Mouse (Mus musculus) embryonic facial prominence, embryonic 10.5 days (tissue): Measurements from ENCODE around the gene Pts. TPM values are rescaled to one million over a fixed set of nuclear protein-coding genes. Genes with fewer than 3 reads are reported as not detected.

Experiments
- DNase-seq: peaks from one replicate; pipeline ENCODE4 v3.0.0-alpha.2; 2017; ENCODE audit warnings: low spot score
- H3K27ac ChIP-seq: fragments of 300-500 bp; sonication (generic); replicated peaks from 2 replicates; pipeline ENCODE4 v1.5.1; 2016; ENCODE audit warnings: mild to moderate bottlenecking
- H3K27me3 ChIP-seq: fragments of 300-500 bp; sonication (generic); replicated peaks from 2 replicates; pipeline ENCODE4 v1.6.1; 2016; ENCODE audit warnings: low read depth, mild to moderate bottlenecking; ENCODE audit not compliant: poor library complexity, severe bottlenecking
- H3K36me3 ChIP-seq: fragments of 300-500 bp; sonication (generic); replicated peaks from 2 replicates; pipeline ENCODE4 v1.6.1; 2016; ENCODE audit warnings: mild to moderate bottlenecking, moderate library complexity
- H3K4me1 ChIP-seq: fragments of 300-500 bp; sonication (generic); 2 replicates; pipeline ENCODE4 v1.6.1; 2016
- H3K4me3 ChIP-seq: fragments of 300-500 bp; sonication (generic); 2 replicates; pipeline ENCODE4 v1.5.1; 2016; ENCODE audit warnings: mild to moderate bottlenecking, moderate library complexity
- H3K9me3 ChIP-seq: fragments of 300-500 bp; sonication (generic); 2 replicates; pipeline ENCODE4 v1.6.1; 2016; ENCODE audit warnings: mild to moderate bottlenecking
- WGBS: fragments of 180-500 bp; shearing (Covaris S2); methylation state at CpG from one replicate; pipeline ENCODE4 v1.1.7; 2016; 5-methylcytosine and 5-hydroxymethylcytosine counted together
- polyA plus RNA-seq: library from polyadenylated mRNA; unstranded; fragments of >200 nt; fragmentation: Nextera tagmentation; extraction: Ambion mirVana; gene quantifications from 2 replicates; pipeline ENCODE4 v1.2.1, GENCODE M21; 2016

The Pts gene
- 62.5 and 68.9 TPM in 2 replicates for polyA plus RNA-seq

GRCm38 (mm10) chr9:50528293-50528892, at the start of gene Pts:
Gene Pts (minus strand): TSS chr9:50528724.
- Histone ChIP-seq H3K4me1 (peaks cover 7% of the 10 kb centered on the region), H3K27ac (peak within 1 kb of the TSS; percentile 88), H3K36me3 (0 out of 2 replicates have a peak, but pooled peaks cover 2% of the 10 kb centered on the region), H3K27me3 (no peaks in the 10 kb centered on the region), H3K9me3 (no peaks in the 10 kb centered on the region), H3K4me3 (peak within 1 kb of the TSS; percentile 82)
- peak; percentile 98 for DNase-seq
- WGBS, result under 1% methylated on average over 54 of the region's 54 CpGs

- Histone ChIP-seq H3K9me3 (no peaks in the 10 kb centered on the region), H3K27ac (no peak overlapping the region), H3K4me3 (no peak overlapping the region), H3K27me3 (no peaks in the 10 kb centered on the region), H3K36me3 (no peaks in the 10 kb centered on the region), H3K4me1 (no peaks in the 10 kb centered on the region)
- WGBS, result 81% methylated on average over 10 of the region's 10 CpGs
- no peak for DNase-seq
These were observed 41.3 kb upstream of the Pts start for GRCm38 (mm10) chr9:50569599-50570525.

- no peaks in the 10 kb centered on the region for H3K36me3 ChIP-seq
- no peak for DNase-seq
- H3K27ac ChIP-seq, result no peak overlapping the region
- no peaks in the 10 kb centered on the region for H3K9me3 ChIP-seq
- H3K4me3 ChIP-seq, result no peak overlapping the region
- H3K4me1 ChIP-seq, result no peaks in the 10 kb centered on the region
- no peaks in the 10 kb centered on the region for H3K27me3 ChIP-seq
- WGBS, result 84% methylated on average over 2 of the region's 2 CpGs
These were observed 39.4 kb upstream of the Pts start for GRCm38 (mm10) chr9:50567881-50568280.

GRCm38 (mm10) chr9:50567372-50567771, 38.8 kb upstream of the Pts start:
- Histone ChIP-seq H3K4me3 (no peak overlapping the region), H3K27me3 (no peaks in the 10 kb centered on the region), H3K27ac (no peak overlapping the region), H3K4me1 (no peaks in the 10 kb centered on the region), H3K36me3 (no peaks in the 10 kb centered on the region), H3K9me3 (no peaks in the 10 kb centered on the region)
- 87% methylated on average over 4 of the region's 4 CpGs for WGBS
- DNase-seq, result no peak

- no peaks in the 10 kb centered on the region for H3K4me1 ChIP-seq
- WGBS, result 83% methylated on average over 4 of the region's 4 CpGs
- peaks cover 3% of the 10 kb centered on the region; the same call in 1 of the 2 replicates for H3K9me3 ChIP-seq
- H3K4me3 ChIP-seq, result no peak overlapping the region
- H3K27me3 ChIP-seq, result no peaks in the 10 kb centered on the region
- no peaks in the 10 kb centered on the region for H3K36me3 ChIP-seq
- H3K27ac ChIP-seq, result no peak overlapping the region
- no peak for DNase-seq
These were observed 37.4 kb upstream of the Pts start for GRCm38 (mm10) chr9:50565940-50566339.

GRCm38 (mm10) chr9:50565173-50565572, 36.6 kb upstream of the Pts start:
- DNase-seq, result no peak
- Histone ChIP-seq H3K9me3 (peaks cover 4% of the 10 kb centered on the region; the same call in 1 of the 2 replicates), H3K27ac (no peak overlapping the region), H3K4me1 (no peaks in the 10 kb centered on the region), H3K36me3 (no peaks in the 10 kb centered on the region), H3K27me3 (no peaks in the 10 kb centered on the region), H3K4me3 (no peak overlapping the region)
- 80% methylated on average over 7 of the region's 7 CpGs for WGBS

- Histone ChIP-seq H3K36me3 (no peaks in the 10 kb centered on the region), H3K27ac (no peak overlapping the region), H3K4me3 (no peak overlapping the region), H3K4me1 (no peaks in the 10 kb centered on the region), H3K9me3 (peaks cover 4% of the 10 kb centered on the region; the same call in 1 of the 2 replicates), H3K27me3 (no peaks in the 10 kb centered on the region)
- 85% methylated on average over 2 of the region's 2 CpGs for WGBS
- DNase-seq, result no peak
These were observed 33.4 kb upstream of the Pts start for GRCm38 (mm10) chr9:50561918-50562360.

- Histone ChIP-seq H3K9me3 (peaks cover 4% of the 10 kb centered on the region; the same call in 1 of the 2 replicates), H3K36me3 (no peaks in the 10 kb centered on the region), H3K27me3 (no peaks in the 10 kb centered on the region), H3K4me3 (no peak within 1 kb of the TSS), H3K4me1 (no peaks in the 10 kb centered on the region), H3K27ac (no peak within 1 kb of the TSS)
- 87% methylated on average over 38 of the region's 38 CpGs for WGBS
- no peak for DNase-seq
These were observed 32.8 kb upstream of the Pts start, which contains the start of gene Tex12 for GRCm38 (mm10) chr9:50561145-50561917. Gene Tex12 (minus strand): TSS chr9:50561325.

GRCm38 (mm10) chr9:50555094-50555446, 26.5 kb upstream of the Pts start, which contains the start of gene Bco2:
Gene Bco2 (minus strand): TSS chr9:50555181.
- H3K4me3 ChIP-seq, result peak within 1 kb of the TSS; percentile 41
- DNase-seq, result no peak
- H3K27me3 ChIP-seq, result no peaks in the 10 kb centered on the region
- no peaks in the 10 kb centered on the region for H3K9me3 ChIP-seq
- H3K4me1 ChIP-seq, result peaks cover 9% of the 10 kb centered on the region
- H3K27ac ChIP-seq, result peak within 1 kb of the TSS; percentile 59
- no peaks in the 10 kb centered on the region for H3K36me3 ChIP-seq
- WGBS, result 12% methylated on average over 2 of the region's 2 CpGs

GRCm38 (mm10) chr9:50554241-50555093, 25.9 kb upstream of the Pts start, which contains the start of gene Il18:
Gene Il18 (plus strand): TSS chr9:50554827.
- Histone ChIP-seq H3K27me3 (no peaks in the 10 kb centered on the region), H3K4me1 (peaks cover 9% of the 10 kb centered on the region), H3K4me3 (peak within 1 kb of the TSS; percentile 41), H3K36me3 (no peaks in the 10 kb centered on the region), H3K27ac (peak within 1 kb of the TSS; percentile 59), H3K9me3 (no peaks in the 10 kb centered on the region)
- WGBS, result 27% methylated on average over 12 of the region's 12 CpGs
- DNase-seq, result peak; percentile 41

GRCm38 (mm10) chr9:50553547-50553946, 25.0 kb upstream of the Pts start:
- Histone ChIP-seq H3K4me1 (peaks cover 9% of the 10 kb centered on the region), H3K27me3 (no peaks in the 10 kb centered on the region), H3K27ac (no peak overlapping the region), H3K9me3 (no peaks in the 10 kb centered on the region), H3K4me3 (no peak overlapping the region), H3K36me3 (no peaks in the 10 kb centered on the region)
- DNase-seq, result no peak
- 84% methylated on average over 2 of the region's 2 CpGs for WGBS
